Mouse (Mus musculus) hindbrain, embryonic 12.5 days (tissue): ENCODE measurements around the gene Gtf3c2. TPM values are rescaled to one million over a fixed set of nuclear protein-coding genes. Genes with fewer than 3 reads are reported as not detected.
A peak's percentile ranks its signal among the peaks of the same experiment; 100 is the strongest.

Experiments
- ATAC-seq: fragments of 200-750 bp; cut with Nextera tagmentation; 2 replicates; pipeline ENCODE4 v1.8.0; 2017; ENCODE audit warnings: moderate TSS enrichment; ENCODE audit not compliant: low FRiP score
- H3K27ac ChIP-seq: fragments of 300-500 bp; sonication (generic); 2 replicates; pipeline ENCODE4 v1.5.1; 2016; ENCODE audit warnings: mild to moderate bottlenecking
- H3K27me3 ChIP-seq: fragments of 300-500 bp; sonication (generic); 2 replicates; pipeline ENCODE4 v1.6.1; 2016; ENCODE audit warnings: mild to moderate bottlenecking
- H3K36me3 ChIP-seq: fragments of 300-500 bp; sonication (generic); 2 replicates; pipeline ENCODE4 v1.6.1; 2016; ENCODE audit warnings: mild to moderate bottlenecking
- H3K4me1 ChIP-seq: fragments of 300-500 bp; sonication (generic); 2 replicates; pipeline ENCODE4 v1.6.1; 2016
- H3K4me2 ChIP-seq: fragments of 300-500 bp; sonication (generic); replicated peaks from 2 replicates; pipeline ENCODE4 v1.6.1; 2016; ENCODE audit warnings: mild to moderate bottlenecking
- H3K4me3 ChIP-seq: fragments of 300-500 bp; sonication (generic); 2 replicates; pipeline ENCODE4 v1.5.1; 2016; ENCODE audit warnings: mild to moderate bottlenecking
- H3K9ac ChIP-seq: fragments of 300-500 bp; sonication (generic); 2 replicates; pipeline ENCODE4 v1.6.1; 2016; ENCODE audit warnings: mild to moderate bottlenecking, moderate library complexity
- H3K9me3 ChIP-seq: fragments of 300-500 bp; sonication (generic); replicated peaks from 2 replicates; pipeline ENCODE4 v1.6.1; 2016; ENCODE audit warnings: mild to moderate bottlenecking
- WGBS: fragments of 180-500 bp; shearing (Covaris S2); methylation state at CpG from one replicate; pipeline ENCODE4 v1.1.7; 2016; 5-methylcytosine and 5-hydroxymethylcytosine counted together
- polyA plus RNA-seq: library from polyadenylated mRNA; unstranded; fragments of >200 nt; fragmentation: Nextera tagmentation; extraction: Ambion mirVana; gene quantifications from 2 replicates; pipeline ENCODE4 v1.2.1, GENCODE M21; 2016

The Gtf3c2 gene
- polyA plus RNA-seq, 1 experiment from 2014 or later: 86.0 TPM

DNA sequence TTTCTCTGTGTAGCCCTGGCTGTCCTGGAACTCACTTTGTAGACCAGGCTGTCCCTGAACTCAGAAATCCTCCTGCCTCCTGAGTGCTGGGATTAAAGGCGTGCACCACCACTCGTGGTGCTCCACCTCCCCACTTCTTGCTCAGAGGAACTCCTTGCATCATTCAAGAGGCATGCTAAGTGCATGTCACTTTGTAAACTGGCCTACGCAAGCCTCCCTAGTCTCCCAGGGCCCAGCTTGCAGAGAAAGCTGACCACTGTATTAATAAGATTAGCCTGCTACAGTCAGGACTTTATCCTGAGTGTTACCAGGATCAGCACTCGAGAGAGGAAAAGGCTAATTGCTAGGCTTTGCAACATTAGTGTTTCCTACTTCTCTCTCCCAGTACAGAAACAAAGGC lies 11.3 kb downstream of the Gtf3c2 start:
- Histone ChIP-seq H3K27ac (no peak overlapping the region), H3K27me3 (no peaks in the 10 kb centered on the region), H3K4me2 (no peak overlapping the region), H3K4me1 (no peaks in the 10 kb centered on the region), H3K9me3 (no peaks in the 10 kb centered on the region), H3K4me3 (no peak overlapping the region), H3K9ac (no peak overlapping the region), H3K36me3 (peaks cover 85% of the 10 kb centered on the region)
- ATAC-seq: no peak
- 94% methylated on average over 4 of the region's 4 CpGs for WGBS

DNA sequence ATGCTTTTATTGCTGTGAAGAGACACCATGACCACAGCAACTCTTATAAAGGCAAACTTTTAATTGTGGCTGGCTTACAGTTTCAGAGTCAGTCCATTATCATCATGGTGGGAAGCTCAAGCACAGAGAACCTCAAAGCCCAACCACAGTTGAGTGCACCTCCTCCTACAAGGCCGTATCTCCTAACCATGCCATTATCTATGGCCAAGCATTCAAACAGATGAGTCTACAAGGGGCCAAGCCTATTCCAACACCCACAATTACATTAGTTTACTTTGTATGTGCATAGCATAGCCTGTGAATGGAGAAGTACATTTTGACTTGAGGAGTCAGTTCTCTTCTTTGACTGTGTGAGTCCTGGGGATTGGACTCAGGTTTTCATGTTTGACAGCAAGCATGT lies 15.1 kb downstream of the Gtf3c2 start:
- H3K9ac ChIP-seq: no peak overlapping the region

DNA sequence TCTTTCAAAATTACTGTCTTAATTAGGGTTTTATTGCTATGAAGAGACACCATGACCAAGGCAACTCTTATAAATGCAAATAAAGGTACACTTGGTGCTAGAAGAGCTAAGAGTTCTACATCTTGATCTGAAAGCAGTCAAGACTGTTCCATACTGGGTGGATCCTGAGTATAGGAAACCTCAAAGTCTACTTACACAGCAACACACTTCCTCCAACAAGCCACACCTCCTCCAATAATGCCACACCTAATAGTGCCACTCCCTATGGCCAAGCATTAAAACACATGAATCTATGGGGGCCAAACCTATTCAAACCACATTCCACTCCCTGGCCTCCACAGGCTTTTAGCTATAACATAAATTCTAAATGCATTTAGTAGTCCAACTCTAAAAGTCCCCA lies 17.5 kb downstream of the Gtf3c2 start:
- Histone ChIP-seq H3K9me3 (no peaks in the 10 kb centered on the region), H3K36me3 (peaks cover 84% of the 10 kb centered on the region), H3K4me3 (no peak overlapping the region), H3K27me3 (no peaks in the 10 kb centered on the region), H3K9ac (no peak overlapping the region), H3K27ac (no peak overlapping the region), H3K4me1 (no peaks in the 10 kb centered on the region), H3K4me2 (no peak overlapping the region)
- ATAC-seq: no peak

More for the DNA sequence above, 15.1 kb downstream of the Gtf3c2 start:
- no peak overlapping the region for H3K27ac ChIP-seq
- no peak overlapping the region for H3K4me2 ChIP-seq
- ATAC-seq: no peak
- H3K9me3 ChIP-seq: no peaks in the 10 kb centered on the region
- no peaks in the 10 kb centered on the region for H3K27me3 ChIP-seq
- no peaks in the 10 kb centered on the region for H3K4me1 ChIP-seq
- H3K4me3 ChIP-seq: no peak overlapping the region
- H3K36me3 ChIP-seq: peaks cover 84% of the 10 kb centered on the region
- WGBS: 88% methylated on average over 1 of the region's 1 CpGs

DNA sequence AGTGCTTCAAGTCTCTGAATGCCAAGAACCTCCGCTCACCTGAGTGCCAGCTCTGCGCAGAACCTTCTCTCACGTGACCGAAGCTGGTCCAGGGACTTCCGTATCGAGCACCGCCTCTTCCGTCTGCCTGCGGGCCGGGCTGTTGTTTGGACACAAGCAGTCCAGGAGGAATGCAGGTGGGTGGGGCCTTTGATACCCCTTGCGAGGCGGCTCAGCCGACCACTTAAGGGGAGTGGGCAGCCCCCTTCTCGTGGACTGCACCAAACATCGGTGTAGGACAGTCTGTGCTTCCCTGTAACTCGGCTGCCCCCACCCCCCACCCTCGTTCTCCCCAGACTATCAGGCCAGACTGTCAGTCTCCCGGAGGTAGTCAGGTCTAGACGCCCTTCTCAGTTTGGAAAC lies 25.8 kb downstream of the Gtf3c2 start, which contains the start of gene Mpv17:
Gene Mpv17, minus strand, starts transcription at position 100 of the 402 bp plus-strand sequence.
- no peaks in the 10 kb centered on the region for H3K27me3 ChIP-seq
- H3K4me3 ChIP-seq: peak within 1 kb of the TSS; percentile 69
- H3K4me1 ChIP-seq: peaks cover 11% of the 10 kb centered on the region
- ATAC-seq: peak; percentile 95
- WGBS: under 1% methylated on average over 19 of the region's 19 CpGs
- peaks cover 43% of the 10 kb centered on the region for H3K36me3 ChIP-seq
- H3K4me2 ChIP-seq: peak within 1 kb of the TSS; percentile 78
- H3K27ac ChIP-seq: peak within 1 kb of the TSS; percentile 72
- H3K9me3 ChIP-seq: no peaks in the 10 kb centered on the region
- H3K9ac ChIP-seq: peak within 1 kb of the TSS; percentile 76

DNA sequence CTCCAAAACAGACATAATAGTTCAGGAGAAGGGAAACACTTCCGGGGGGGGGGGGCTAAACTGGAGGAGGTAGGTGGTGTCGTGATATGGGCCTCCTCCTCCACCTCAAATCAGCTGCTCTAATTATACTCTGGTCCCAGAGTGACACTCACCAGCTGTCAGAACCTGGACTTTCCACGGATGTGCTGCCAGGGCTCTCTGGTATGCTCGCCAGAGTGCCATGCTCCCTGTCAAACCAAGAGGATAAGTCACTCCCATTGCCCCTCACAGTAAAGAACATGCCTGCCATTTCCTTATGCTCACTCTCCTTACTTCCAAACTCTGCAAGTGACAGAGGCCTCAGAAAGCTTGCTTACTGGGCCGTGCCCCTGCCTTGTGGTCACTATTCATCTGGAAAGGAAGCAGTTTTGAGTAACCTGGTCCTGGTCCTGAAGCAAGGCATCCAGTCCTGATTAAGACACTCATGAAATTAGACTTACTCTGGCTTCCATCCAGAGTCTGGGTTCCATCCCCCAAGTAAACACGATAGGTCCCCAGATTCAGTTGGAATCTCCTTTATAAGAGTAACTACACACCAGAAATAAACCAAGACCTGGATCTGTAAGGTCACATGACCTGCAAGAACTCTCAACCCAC lies 26.3 kb downstream of the Gtf3c2 start:
- peak overlapping the region; percentile 76 for H3K9ac ChIP-seq
- H3K27ac ChIP-seq: no peak overlapping the region
- H3K4me1 ChIP-seq: peaks cover 11% of the 10 kb centered on the region
- no peaks in the 10 kb centered on the region for H3K27me3 ChIP-seq
- peak overlapping the region; percentile 69 for H3K4me3 ChIP-seq
- peak; percentile 23; the same call in 1 of the 2 replicates for ATAC-seq
- H3K36me3 ChIP-seq: peaks cover 38% of the 10 kb centered on the region
- peak overlapping the region; percentile 78 for H3K4me2 ChIP-seq
- no peaks in the 10 kb centered on the region for H3K9me3 ChIP-seq
- 34% methylated on average over 6 of the region's 6 CpGs for WGBS

DNA sequence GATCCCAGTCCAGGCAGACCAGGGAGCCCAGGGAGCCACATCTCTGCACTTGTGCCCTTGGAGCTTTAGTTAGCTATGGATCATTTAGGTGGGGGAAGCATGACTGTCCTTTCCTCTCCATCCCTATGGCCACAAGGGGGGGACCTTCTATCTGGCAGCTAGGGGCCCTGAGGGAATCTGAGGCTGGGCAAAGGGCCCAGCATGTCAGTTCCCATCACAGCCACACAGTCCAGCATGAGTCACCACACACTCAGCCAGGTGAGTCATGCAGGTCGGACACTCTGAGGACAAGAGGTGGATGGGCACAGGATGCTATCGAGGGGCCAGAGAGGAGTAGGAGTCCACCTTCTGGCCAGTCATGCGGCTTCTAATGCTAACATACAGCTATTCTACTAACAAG lies 28.2 kb downstream of the Gtf3c2 start:
- 89% methylated on average over 3 of the region's 3 CpGs for WGBS
- peaks cover 19% of the 10 kb centered on the region for H3K36me3 ChIP-seq
- no peak overlapping the region for H3K27ac ChIP-seq

DNA sequence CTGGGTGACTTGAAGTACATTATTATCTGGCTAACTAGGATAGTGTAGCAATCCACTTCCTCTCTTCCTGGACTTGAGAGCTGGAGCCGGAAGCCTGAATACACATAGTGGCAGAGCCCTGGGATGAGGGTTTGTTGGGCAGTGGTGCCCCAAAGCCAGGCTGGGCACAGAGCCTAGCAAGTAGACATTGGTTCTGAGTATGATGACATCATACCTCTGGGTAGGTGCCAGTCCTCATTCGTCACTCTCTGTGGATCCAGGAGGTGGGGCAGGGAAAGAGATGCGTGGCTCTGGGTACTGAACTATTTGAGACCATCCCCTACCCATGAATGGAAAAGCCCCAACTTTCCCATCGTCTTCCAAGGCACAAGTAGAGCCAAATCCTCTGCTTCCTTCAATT lies 30.2 kb downstream of the Gtf3c2 start:
- no peaks in the 10 kb centered on the region for H3K9me3 ChIP-seq
- H3K27me3 ChIP-seq: no peaks in the 10 kb centered on the region
- H3K4me2 ChIP-seq: no peak overlapping the region
- H3K27ac ChIP-seq: no peak overlapping the region
- peaks cover 11% of the 10 kb centered on the region for H3K4me1 ChIP-seq
- no peak overlapping the region for H3K9ac ChIP-seq
- 97% methylated on average over 4 of the region's 4 CpGs for WGBS
- ATAC-seq: no peak
- H3K36me3 ChIP-seq: peaks cover 25% of the 10 kb centered on the region
- no peak overlapping the region for H3K4me3 ChIP-seq

More for the DNA sequence above, 28.2 kb downstream of the Gtf3c2 start:
- H3K4me3 ChIP-seq: no peak overlapping the region
- no peak for ATAC-seq
- H3K9ac ChIP-seq: no peak overlapping the region
- no peaks in the 10 kb centered on the region for H3K27me3 ChIP-seq
- H3K4me2 ChIP-seq: no peak overlapping the region
- peaks cover 11% of the 10 kb centered on the region for H3K4me1 ChIP-seq
- no peaks in the 10 kb centered on the region for H3K9me3 ChIP-seq

DNA sequence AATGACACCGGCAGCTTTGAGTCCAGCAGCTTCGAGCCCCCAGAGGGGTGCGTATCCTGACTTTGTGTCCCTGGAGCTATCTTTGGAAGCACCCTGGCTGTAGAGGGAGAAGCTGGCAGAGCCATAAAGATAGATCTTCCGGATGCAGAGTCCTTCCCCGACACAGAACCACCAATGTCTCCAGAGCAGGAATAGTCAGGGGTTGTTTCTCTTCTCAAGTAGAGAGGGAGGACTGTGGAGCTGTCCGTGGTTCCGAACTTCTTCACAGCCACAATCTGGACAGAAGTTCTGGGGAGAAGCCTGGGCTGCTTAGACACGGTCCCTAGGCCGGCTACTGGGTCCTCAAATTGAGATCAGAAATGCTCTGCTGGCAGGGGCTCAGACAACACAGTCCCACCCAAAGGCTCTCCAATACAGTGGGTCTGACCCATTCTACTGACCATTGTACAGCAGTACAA lies 40.9 kb downstream of the Gtf3c2 start:
- 0 out of 2 replicates have a peak overlapping the region, but pooled peaks have one; percentile 25 for H3K4me3 ChIP-seq
- H3K27ac ChIP-seq: no peak overlapping the region
- ATAC-seq: no peak
- H3K36me3 ChIP-seq: peaks cover 13% of the 10 kb centered on the region
- no peak overlapping the region for H3K9ac ChIP-seq
- peak overlapping the region; percentile 49; the same call in 1 of the 2 replicates for H3K4me2 ChIP-seq
- H3K27me3 ChIP-seq: peaks cover 62% of the 10 kb centered on the region
- peaks cover 25% of the 10 kb centered on the region for H3K4me1 ChIP-seq
- H3K9me3 ChIP-seq: no peaks in the 10 kb centered on the region
- 15% methylated on average over 9 of the region's 9 CpGs for WGBS

DNA sequence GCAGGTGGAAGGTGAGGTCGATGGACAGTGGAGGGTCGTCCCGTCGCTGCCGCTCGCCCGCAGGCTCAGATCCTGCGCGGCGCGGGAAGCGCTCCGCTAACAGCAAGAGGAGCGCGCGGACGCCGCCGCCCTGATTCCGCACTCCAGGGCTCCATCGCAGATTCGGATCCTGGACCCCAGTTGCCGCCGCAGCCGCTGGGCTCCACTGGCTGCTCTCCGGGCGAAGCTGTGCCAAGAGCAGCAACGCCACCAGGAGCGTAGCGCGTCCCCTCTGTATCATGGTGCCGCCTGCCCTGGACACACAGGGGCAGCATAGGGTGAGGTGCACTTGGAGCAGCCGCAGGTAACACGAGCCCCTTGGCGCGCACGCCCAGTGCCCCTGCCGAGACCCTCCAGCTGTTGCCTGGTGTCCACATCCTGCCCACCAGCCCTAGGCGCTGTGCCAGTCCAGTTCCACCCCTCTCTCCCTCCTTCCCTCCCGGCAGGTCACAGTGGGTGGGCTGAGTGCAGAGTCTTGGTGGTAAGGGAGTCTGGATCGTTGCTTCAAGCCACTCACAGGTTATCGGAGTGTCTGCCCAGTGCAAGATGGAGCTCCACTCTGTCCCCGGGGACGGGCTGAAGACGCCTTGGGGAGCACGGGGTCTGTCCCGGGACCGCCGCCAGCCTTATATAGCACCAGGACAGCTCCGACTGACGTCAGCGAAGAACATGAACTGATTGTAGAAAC lies 41.5 kb downstream of the Gtf3c2 start, which contains the start of gene Ucn:
Gene Ucn, minus strand, starts transcription at position 589 of the 727 bp plus-strand sequence.
- Histone ChIP-seq H3K27ac (no peak within 1 kb of the TSS), H3K9ac (no peak within 1 kb of the TSS), H3K4me3 (peak within 1 kb of the TSS; percentile 25), H3K4me1 (peaks cover 25% of the 10 kb centered on the region), H3K9me3 (no peaks in the 10 kb centered on the region), H3K27me3 (peaks cover 66% of the 10 kb centered on the region), H3K36me3 (peaks cover 11% of the 10 kb centered on the region; the same call in 1 of the 2 replicates), H3K4me2 (peak within 1 kb of the TSS; percentile 49)
- 2% methylated on average over 52 of the region's 52 CpGs for WGBS
- no peak; the same call in 1 of the 2 replicates for ATAC-seq

DNA sequence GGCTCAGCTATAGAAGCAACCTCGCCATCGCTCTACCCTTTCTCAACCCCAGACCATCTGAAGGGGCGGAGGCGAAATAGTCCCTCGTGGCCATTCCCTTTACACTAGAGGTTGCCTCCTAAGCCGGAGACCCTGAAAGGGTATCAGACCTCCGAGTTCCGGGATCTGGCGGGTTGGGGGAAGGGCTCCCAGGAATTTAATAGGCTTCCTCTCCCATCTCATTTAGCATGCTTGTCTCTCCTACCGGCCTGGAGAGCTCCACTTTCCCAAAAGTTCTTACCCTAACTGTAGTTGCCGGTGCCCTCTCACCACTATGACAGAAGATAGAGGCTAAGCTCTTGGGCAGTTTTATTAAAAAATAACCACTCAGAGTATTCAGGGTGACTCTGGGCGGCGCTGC lies 42.3 kb downstream of the Gtf3c2 start:
- no peak overlapping the region for H3K27ac ChIP-seq
- no peak overlapping the region for H3K9ac ChIP-seq
- peaks cover 66% of the 10 kb centered on the region for H3K27me3 ChIP-seq
- H3K9me3 ChIP-seq: no peaks in the 10 kb centered on the region
- ATAC-seq: no peak
- H3K4me3 ChIP-seq: peak overlapping the region; percentile 25
- H3K4me2 ChIP-seq: peak overlapping the region; percentile 49
- peaks cover 25% of the 10 kb centered on the region for H3K4me1 ChIP-seq
- H3K36me3 ChIP-seq: peaks cover 11% of the 10 kb centered on the region; the same call in 1 of the 2 replicates
- under 1% methylated on average over 13 of the region's 13 CpGs for WGBS

DNA sequence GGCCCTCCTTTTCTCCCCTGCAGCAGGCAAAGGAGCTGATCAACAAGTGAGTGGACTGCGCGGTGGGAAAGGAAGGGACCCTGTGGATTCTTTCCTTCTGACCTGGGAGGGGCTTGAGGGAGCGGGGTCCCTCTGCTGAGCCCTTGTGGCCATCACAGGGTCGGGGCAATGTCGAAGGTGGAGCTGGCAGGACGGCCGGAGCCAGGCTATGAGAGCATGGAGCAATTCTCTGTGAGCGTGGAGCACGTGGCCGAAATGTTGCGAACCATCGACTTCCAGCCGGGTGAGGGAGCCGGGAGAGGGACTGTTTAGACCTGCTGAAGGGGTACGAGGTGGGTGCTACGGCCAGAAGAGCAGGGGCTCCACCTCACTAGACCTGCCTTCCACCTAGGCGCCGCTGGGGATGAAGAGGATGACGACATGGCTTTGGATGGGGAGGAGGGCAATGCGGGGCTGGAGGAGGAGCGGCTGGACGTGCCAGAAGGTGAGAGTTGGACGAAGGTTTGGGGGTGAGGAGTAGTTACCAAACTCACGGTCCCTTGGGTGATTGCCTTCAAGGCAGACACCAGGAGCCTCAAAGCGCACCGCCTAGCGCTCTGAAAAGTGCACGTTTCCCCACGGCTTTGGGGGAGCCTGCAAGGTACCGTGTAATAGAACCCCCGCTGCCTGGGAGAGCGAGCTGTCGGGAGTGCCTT lies 43.1 kb downstream of the Gtf3c2 start:
- H3K4me1 ChIP-seq: peaks cover 25% of the 10 kb centered on the region
- peak overlapping the region; percentile 25 for H3K4me3 ChIP-seq
- no peak overlapping the region for H3K9ac ChIP-seq
- no peak for ATAC-seq
- peaks cover 66% of the 10 kb centered on the region for H3K27me3 ChIP-seq
- H3K4me2 ChIP-seq: peak overlapping the region; percentile 49
- WGBS: 1% methylated on average over 33 of the region's 33 CpGs
- no peak overlapping the region for H3K27ac ChIP-seq
- H3K36me3 ChIP-seq: peaks cover 9% of the 10 kb centered on the region; the same call in 1 of the 2 replicates
- no peaks in the 10 kb centered on the region for H3K9me3 ChIP-seq

DNA sequence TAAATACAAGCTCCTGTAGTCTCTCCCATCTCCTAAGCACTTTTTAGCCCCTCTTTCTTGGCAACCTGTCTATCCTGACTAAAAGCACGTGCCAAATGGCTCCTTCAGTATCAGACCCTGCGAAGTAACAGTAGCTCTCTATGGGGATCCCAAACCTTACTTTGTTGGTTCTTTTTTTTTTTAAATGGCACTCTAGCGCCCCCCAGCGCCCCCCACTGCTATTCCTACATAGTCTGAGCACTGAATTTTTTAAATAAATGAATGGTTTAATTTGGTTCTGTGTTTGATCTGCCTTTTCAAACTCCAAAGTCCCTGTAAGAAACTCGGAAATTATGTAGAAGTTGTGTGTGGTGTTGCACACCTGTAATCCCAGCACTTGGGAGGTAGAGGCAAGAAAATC lies 53.9 kb downstream of the Gtf3c2 start:
- no peak for ATAC-seq
- no peaks in the 10 kb centered on the region for H3K4me1 ChIP-seq
- H3K9ac ChIP-seq: no peak overlapping the region
- 40% methylated on average over 5 of the region's 5 CpGs for WGBS
- H3K36me3 ChIP-seq: no peaks in the 10 kb centered on the region
- H3K27me3 ChIP-seq: no peaks in the 10 kb centered on the region; the same call in 1 of the 2 replicates
- no peak overlapping the region for H3K27ac ChIP-seq
- H3K9me3 ChIP-seq: no peaks in the 10 kb centered on the region
- H3K4me2 ChIP-seq: no peak overlapping the region
- H3K4me3 ChIP-seq: no peak overlapping the region
